Mouse (Mus musculus) cerebellum, adult 9-10 months (tissue): ENCODE data around the gene Hcn2.

Experiments
- DNase-seq: peaks from one replicate; pipeline ENCODE4 v3.0.0; 2022

Gene Hcn2

DNA sequence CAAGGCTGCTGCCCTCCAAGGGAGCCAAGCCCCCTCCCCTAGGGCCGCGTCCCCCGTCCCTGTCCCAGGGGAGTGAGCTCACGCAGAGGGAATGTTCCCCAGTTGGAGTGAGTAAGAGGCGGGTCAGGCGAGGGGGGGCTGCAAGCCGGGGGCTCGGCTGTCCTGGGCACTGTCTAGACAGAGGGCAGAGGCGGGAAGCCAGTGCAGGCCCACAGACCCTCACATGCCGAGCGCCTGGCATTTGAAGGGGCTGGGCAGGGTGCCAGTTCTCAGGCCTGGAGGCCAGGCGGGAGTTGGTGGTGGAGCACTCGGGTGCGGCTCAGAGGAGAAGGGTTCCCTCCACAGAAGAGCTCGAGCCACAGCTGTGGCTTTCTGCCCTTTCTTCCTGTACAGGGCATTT, 61.6 kb downstream of the Hcn2 start:
- DNase-seq = peak; percentile 52

- DNase-seq = no peak
Observed at GRCm38 (mm10) chr10:79779193-79779592, 62.8 kb downstream of the Hcn2 start.

- peak; percentile 98 for DNase-seq
Observed at GRCm38 (mm10) chr10:79779784-79780663, 63.6 kb downstream of the Hcn2 start.

DNA sequence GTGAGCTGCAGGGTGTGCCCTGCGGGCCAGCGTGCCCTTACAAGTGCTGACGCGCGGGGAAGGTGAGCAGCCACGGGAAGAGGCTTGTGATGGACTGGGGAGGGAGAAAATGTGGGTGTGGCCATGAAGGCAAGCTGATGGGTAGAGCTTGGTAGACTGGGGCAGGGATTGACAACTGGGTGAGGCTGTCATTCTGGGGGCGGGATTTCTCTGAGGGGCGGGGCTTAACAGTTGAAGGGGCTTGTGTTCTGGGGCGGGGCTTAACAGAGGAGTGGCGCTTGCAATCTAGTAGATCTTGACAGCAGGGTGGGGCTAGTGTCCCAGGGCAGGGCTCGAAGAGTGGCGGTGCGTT, 64.2 kb downstream of the Hcn2 start:
- no peak for DNase-seq

DNA sequence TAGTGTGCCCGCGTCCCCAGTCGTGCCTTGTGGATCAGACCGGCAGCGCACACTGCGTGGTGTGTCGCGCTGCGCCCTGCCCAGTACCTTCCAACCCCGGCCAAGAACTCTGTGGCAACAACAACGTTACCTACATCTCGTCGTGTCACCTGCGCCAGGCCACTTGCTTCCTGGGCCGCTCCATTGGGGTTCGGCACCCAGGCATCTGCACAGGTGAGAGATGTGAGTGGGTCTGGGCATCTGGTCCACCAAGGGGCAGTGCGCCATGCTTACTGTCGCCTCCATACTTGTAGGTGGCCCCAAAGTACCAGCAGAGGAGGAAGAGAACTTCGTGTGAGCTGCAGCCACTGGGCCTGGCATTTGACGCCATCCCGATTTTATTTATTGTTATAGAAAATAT, 64.7 kb downstream of the Hcn2 start:
- DNase-seq = peak; percentile 66

DNA sequence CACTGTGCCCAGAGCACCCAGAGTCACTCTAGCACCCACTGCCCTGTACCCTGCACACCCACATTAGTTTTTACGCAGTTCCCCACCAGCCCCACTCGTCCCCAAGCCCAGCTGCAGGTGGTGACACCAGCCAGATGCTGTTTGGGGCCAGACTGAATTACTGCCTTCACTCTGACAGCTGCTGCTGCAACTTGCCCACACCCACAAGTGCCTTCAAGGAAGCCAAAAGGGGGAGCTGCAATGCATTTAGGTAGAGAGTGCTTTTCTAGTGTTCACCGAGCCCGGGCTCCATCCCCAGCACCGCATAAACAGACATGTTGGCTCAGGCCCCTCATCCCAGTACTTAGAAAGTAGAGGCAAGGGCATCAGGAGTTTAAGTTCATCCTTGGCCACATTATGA, 65.5 kb downstream of the Hcn2 start:
- DNase-seq = peak; percentile 51

DNA sequence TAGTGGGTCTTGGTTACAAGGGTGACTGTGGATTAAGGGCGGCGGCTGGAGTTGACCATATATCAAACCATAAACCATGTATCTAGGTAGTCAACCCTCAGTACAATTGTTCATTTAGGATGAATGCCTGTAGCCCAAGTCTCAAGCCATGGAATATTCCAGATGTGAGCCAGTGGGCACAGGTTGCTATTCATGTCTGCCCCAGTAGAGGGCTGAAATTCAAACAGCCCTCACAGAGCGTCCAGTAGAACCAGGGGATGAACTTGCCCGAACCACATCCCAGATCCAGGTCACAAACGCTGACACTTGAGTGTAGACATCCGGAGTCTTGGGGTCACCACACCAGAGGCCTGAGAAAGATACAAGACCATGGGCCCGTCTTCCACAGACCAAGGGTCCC, 66.6 kb downstream of the Hcn2 start:
- DNase-seq = peak; percentile 44

- no peak for DNase-seq
Observed at GRCm38 (mm10) chr10:79783920-79784800, 67.7 kb downstream of the Hcn2 start.
